Mouse (Mus musculus): ENCODE results near the gene Ntm. TPM values are rescaled to one million over a fixed set of nuclear protein-coding genes. Genes with fewer than 3 reads are reported as not detected.
A peak's percentile ranks its signal among the peaks of the same experiment; 100 is the strongest.

Gene Ntm
- 39.7 and 45.1 TPM in 2 replicates for polyA plus RNA-seq (2014; fragmentation: Nextera tagmentation; extraction: Ambion mirVana)

- H3K9ac ChIP-seq (ENCODE audit: low read depth, low read length), result peak within 1 kb of the TSS; percentile 22; the same call in 1 of the 2 replicates
- peaks cover 3% of the 10 kb centered on the region for H3K4me1 ChIP-seq (ENCODE audit: control insufficient read depth, insufficient read depth, low read length)
- H3K27me3 ChIP-seq (ENCODE audit: control insufficient read depth, insufficient read depth, low read length), result peaks cover 10% of the 10 kb centered on the region
- no peak within 1 kb of the TSS for H3K27ac ChIP-seq (ENCODE audit: low read depth, low read length)
- peak within 1 kb of the TSS; percentile 93 for H3K4me2 ChIP-seq
- ATAC-seq (replicated peaks; ENCODE audit: insufficient number of reproducible peaks, low FRiP score, low TSS enrichment), result no peak
- 33% methylated on average over 8 of the region's 8 CpGs for WGBS (ENCODE audit: insufficient replicate concordance)
- H3K4me3 ChIP-seq (ENCODE audit: low read depth, low read length), result peak within 1 kb of the TSS; percentile 51
- H3K36me3 ChIP-seq (ENCODE audit: control insufficient read depth, insufficient read depth, low read length), result no peaks in the 10 kb centered on the region
- no peaks in the 10 kb centered on the region for H3K9me3 ChIP-seq (replicated peaks; ENCODE audit: control insufficient read depth, low read length)
Measured at GRCm38 (mm10) chr9:29962978-29963377, at the start of gene Ntm. TSS of gene Ntm (minus strand) at chr9:29963141.

- WGBS (ENCODE audit: insufficient replicate concordance), result 70% methylated on average over 8 of the region's 8 CpGs
- Histone ChIP-seq H3K4me2 (no peak overlapping the region), H3K27ac (ENCODE audit: low read depth, low read length) (no peak overlapping the region)
Measured at GRCm38 (mm10) chr9:30005701-30006100, 42.8 kb upstream of the Ntm start.

GRCm38 (mm10) chr9:30003612-30004011, 40.7 kb upstream of the Ntm start:
- no peaks in the 10 kb centered on the region for H3K9me3 ChIP-seq (replicated peaks; ENCODE audit: control insufficient read depth, low read length)
- no peak overlapping the region for H3K4me3 ChIP-seq (ENCODE audit: low read depth, low read length)
- H3K27ac ChIP-seq (ENCODE audit: low read depth, low read length), result no peak overlapping the region
- H3K4me2 ChIP-seq, result no peak overlapping the region
- H3K36me3 ChIP-seq (ENCODE audit: control insufficient read depth, insufficient read depth, low read length), result no peaks in the 10 kb centered on the region
- 25% methylated on average over 3 of the region's 3 CpGs for WGBS (ENCODE audit: insufficient replicate concordance)
- H3K27me3 ChIP-seq (ENCODE audit: control insufficient read depth, insufficient read depth, low read length), result no peaks in the 10 kb centered on the region; the same call in 1 of the 2 replicates
- no peak overlapping the region for H3K9ac ChIP-seq (ENCODE audit: low read depth, low read length)
- no peak for ATAC-seq (replicated peaks; ENCODE audit: insufficient number of reproducible peaks, low FRiP score, low TSS enrichment)
- no peaks in the 10 kb centered on the region for H3K4me1 ChIP-seq (ENCODE audit: control insufficient read depth, insufficient read depth, low read length)

More at GRCm38 (mm10) chr9:30005701-30006100, 42.8 kb upstream of the Ntm start:
- no peaks in the 10 kb centered on the region for H3K36me3 ChIP-seq (ENCODE audit: control insufficient read depth, insufficient read depth, low read length)
- H3K4me1 ChIP-seq (ENCODE audit: control insufficient read depth, insufficient read depth, low read length), result no peaks in the 10 kb centered on the region
- no peak overlapping the region for H3K9ac ChIP-seq (ENCODE audit: low read depth, low read length)
- H3K27me3 ChIP-seq (ENCODE audit: control insufficient read depth, insufficient read depth, low read length), result no peaks in the 10 kb centered on the region; the same call in 1 of the 2 replicates
- ATAC-seq (replicated peaks; ENCODE audit: insufficient number of reproducible peaks, low FRiP score, low TSS enrichment), result no peak
- H3K9me3 ChIP-seq (replicated peaks; ENCODE audit: control insufficient read depth, low read length), result no peaks in the 10 kb centered on the region
- H3K4me3 ChIP-seq (ENCODE audit: low read depth, low read length), result no peak overlapping the region

- WGBS (ENCODE audit: insufficient replicate concordance), result 63% methylated on average over 5 of the region's 5 CpGs
- H3K9me3 ChIP-seq (replicated peaks; ENCODE audit: control insufficient read depth, low read length), result no peaks in the 10 kb centered on the region
- no peak overlapping the region for H3K27ac ChIP-seq (ENCODE audit: low read depth, low read length)
- H3K27me3 ChIP-seq (ENCODE audit: control insufficient read depth, insufficient read depth, low read length), result no peaks in the 10 kb centered on the region
- no peaks in the 10 kb centered on the region for H3K4me1 ChIP-seq (ENCODE audit: control insufficient read depth, insufficient read depth, low read length)
- no peak overlapping the region for H3K4me3 ChIP-seq (ENCODE audit: low read depth, low read length)
- ATAC-seq (replicated peaks; ENCODE audit: insufficient number of reproducible peaks, low FRiP score, low TSS enrichment), result no peak
- H3K36me3 ChIP-seq (ENCODE audit: control insufficient read depth, insufficient read depth, low read length), result no peaks in the 10 kb centered on the region
- no peak overlapping the region for H3K9ac ChIP-seq (ENCODE audit: low read depth, low read length)
- no peak overlapping the region for H3K4me2 ChIP-seq
Measured at GRCm38 (mm10) chr9:29981177-29981915, 18.4 kb upstream of the Ntm start.

- no peaks in the 10 kb centered on the region for H3K36me3 ChIP-seq (ENCODE audit: control insufficient read depth, insufficient read depth, low read length)
- no peak for ATAC-seq (replicated peaks; ENCODE audit: insufficient number of reproducible peaks, low FRiP score, low TSS enrichment)
- H3K9ac ChIP-seq (ENCODE audit: low read depth, low read length), result peak overlapping the region; percentile 22; the same call in 1 of the 2 replicates
- no peaks in the 10 kb centered on the region for H3K9me3 ChIP-seq (replicated peaks; ENCODE audit: control insufficient read depth, low read length)
- H3K27ac ChIP-seq (ENCODE audit: low read depth, low read length), result no peak overlapping the region
- peak overlapping the region; percentile 51 for H3K4me3 ChIP-seq (ENCODE audit: low read depth, low read length)
- peaks cover 3% of the 10 kb centered on the region for H3K4me1 ChIP-seq (ENCODE audit: control insufficient read depth, insufficient read depth, low read length)
- 2% methylated on average over 38 of the region's 38 CpGs for WGBS (ENCODE audit: insufficient replicate concordance)
- H3K27me3 ChIP-seq (ENCODE audit: control insufficient read depth, insufficient read depth, low read length), result peaks cover 10% of the 10 kb centered on the region
- peak overlapping the region; percentile 93 for H3K4me2 ChIP-seq
Measured at GRCm38 (mm10) chr9:29961954-29962867, 730 bp downstream of the Ntm start.

- H3K4me1 ChIP-seq (ENCODE audit: control insufficient read depth, insufficient read depth, low read length), result peaks cover 3% of the 10 kb centered on the region
- H3K4me2 ChIP-seq, result peak overlapping the region; percentile 93
- H3K9ac ChIP-seq (ENCODE audit: low read depth, low read length), result no peak overlapping the region
- no peak for ATAC-seq (replicated peaks; ENCODE audit: insufficient number of reproducible peaks, low FRiP score, low TSS enrichment)
- no peaks in the 10 kb centered on the region for H3K36me3 ChIP-seq (ENCODE audit: control insufficient read depth, insufficient read depth, low read length)
- H3K9me3 ChIP-seq (replicated peaks; ENCODE audit: control insufficient read depth, low read length), result no peaks in the 10 kb centered on the region
- H3K27me3 ChIP-seq (ENCODE audit: control insufficient read depth, insufficient read depth, low read length), result peaks cover 10% of the 10 kb centered on the region
- peak overlapping the region; percentile 51 for H3K4me3 ChIP-seq (ENCODE audit: low read depth, low read length)
- WGBS (ENCODE audit: insufficient replicate concordance), result 47% methylated on average over 2 of the region's 2 CpGs
- no peak overlapping the region for H3K27ac ChIP-seq (ENCODE audit: low read depth, low read length)
Measured at GRCm38 (mm10) chr9:29961512-29961911, 1.4 kb downstream of the Ntm start.

GRCm38 (mm10) chr9:29960741-29961140, 2.2 kb downstream of the Ntm start:
- H3K9ac ChIP-seq (ENCODE audit: low read depth, low read length), result no peak overlapping the region
- H3K9me3 ChIP-seq (replicated peaks; ENCODE audit: control insufficient read depth, low read length), result no peaks in the 10 kb centered on the region
- H3K27ac ChIP-seq (ENCODE audit: low read depth, low read length), result no peak overlapping the region
- H3K27me3 ChIP-seq (ENCODE audit: control insufficient read depth, insufficient read depth, low read length), result peaks cover 10% of the 10 kb centered on the region
- H3K36me3 ChIP-seq (ENCODE audit: control insufficient read depth, insufficient read depth, low read length), result no peaks in the 10 kb centered on the region
- H3K4me1 ChIP-seq (ENCODE audit: control insufficient read depth, insufficient read depth, low read length), result peaks cover 3% of the 10 kb centered on the region
- ATAC-seq (replicated peaks; ENCODE audit: insufficient number of reproducible peaks, low FRiP score, low TSS enrichment), result no peak
- no peak overlapping the region for H3K4me2 ChIP-seq
- no peak overlapping the region for H3K4me3 ChIP-seq (ENCODE audit: low read depth, low read length)
- WGBS (ENCODE audit: insufficient replicate concordance), result 66% methylated on average over 5 of the region's 5 CpGs

GRCm38 (mm10) chr9:29960236-29960635, 2.7 kb downstream of the Ntm start:
- Histone ChIP-seq H3K27me3 (ENCODE audit: control insufficient read depth, insufficient read depth, low read length) (peaks cover 10% of the 10 kb centered on the region), H3K4me3 (ENCODE audit: low read depth, low read length) (no peak overlapping the region), H3K36me3 (ENCODE audit: control insufficient read depth, insufficient read depth, low read length) (no peaks in the 10 kb centered on the region), H3K4me2 (no peak overlapping the region), H3K4me1 (ENCODE audit: control insufficient read depth, insufficient read depth, low read length) (peaks cover 3% of the 10 kb centered on the region), H3K27ac (ENCODE audit: low read depth, low read length) (no peak overlapping the region), H3K9me3 (replicated peaks; ENCODE audit: control insufficient read depth, low read length) (no peaks in the 10 kb centered on the region), H3K9ac (ENCODE audit: low read depth, low read length) (no peak overlapping the region)
- WGBS (ENCODE audit: insufficient replicate concordance), result 44% methylated on average over 3 of the region's 3 CpGs
- ATAC-seq (replicated peaks; ENCODE audit: insufficient number of reproducible peaks, low FRiP score, low TSS enrichment), result no peak
